Mouse (Mus musculus): ENCODE data around the gene Sema3g. TPM values are rescaled to one million over a fixed set of nuclear protein-coding genes. Genes with fewer than 3 reads are reported as not detected.

Gene Sema3g
- 0.51 and 0.54 TPM in 2 replicates for polyA plus RNA-seq (2014; fragmentation: Nextera tagmentation; extraction: Ambion mirVana)

DNA sequence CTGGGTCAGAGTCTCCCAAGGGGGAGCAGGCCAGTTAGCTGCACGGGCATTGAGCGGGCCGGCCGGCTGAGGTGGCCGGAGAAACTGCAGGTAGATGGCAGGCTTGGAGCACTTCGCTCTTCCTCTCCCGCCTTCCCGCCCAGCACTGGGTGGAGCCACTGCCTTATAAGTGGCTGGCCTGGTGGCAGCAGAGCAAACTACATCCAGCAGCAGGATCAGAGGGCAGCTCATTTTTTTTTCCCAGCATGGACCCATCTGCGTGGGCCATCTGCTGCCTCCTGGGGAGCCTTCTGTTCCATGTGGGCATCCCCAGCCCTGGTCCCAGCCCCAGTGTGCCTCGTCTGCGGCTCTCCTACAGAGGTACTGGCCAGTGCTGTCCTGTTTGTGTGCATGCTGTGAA is at the start of gene Sema3g:
Sema3g (plus strand) TSS at position 195 of the 400 bp plus-strand sequence.
- Histone ChIP-seq H3K4me2 (ENCODE audit: low read depth, low read length) (peak within 1 kb of the TSS; percentile 38; the same call in 1 of the 2 replicates), H3K4me3 (ENCODE audit: low read depth, low read length) (0 out of 2 replicates have a peak within 1 kb of the TSS, but pooled peaks have one; percentile 3)
- peak; percentile 75 for ATAC-seq (ENCODE audit: low read depth)

DNA sequence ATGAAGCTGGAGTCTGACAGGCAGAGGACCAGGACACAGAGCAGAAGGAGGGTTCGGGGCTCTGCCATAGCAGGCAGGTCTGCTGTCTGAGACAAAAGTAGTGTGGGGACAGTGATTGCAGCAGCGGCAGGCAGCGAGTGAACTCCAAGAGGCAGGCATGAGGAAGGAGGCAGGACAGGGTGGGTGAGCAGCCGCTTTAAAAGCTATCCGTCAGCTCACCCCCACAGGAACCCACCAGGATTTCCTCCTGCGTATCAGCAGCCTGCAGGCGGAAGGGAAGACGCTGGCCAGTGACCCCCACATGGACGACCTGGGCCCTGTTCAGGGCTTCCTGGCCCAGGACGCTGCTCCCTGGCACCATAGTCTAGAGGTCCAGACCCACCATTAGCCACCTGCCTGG is 49.2 kb upstream of the Sema3g start, which contains the start of gene Stab1:
Stab1 (minus strand) TSS at position 217 of the 400 bp plus-strand sequence.
- no peak for ATAC-seq (ENCODE audit: low read depth)
- 41% methylated on average over 10 of the region's 10 CpGs for WGBS

More for the DNA sequence above, at the start of gene Sema3g:
- Histone ChIP-seq H3K9me3 (ENCODE audit: control insufficient read depth, low read length) (no peaks in the 10 kb centered on the region), H3K27me3 (replicated peaks; ENCODE audit: control insufficient read depth, insufficient read depth, low read length) (no peaks in the 10 kb centered on the region), H3K9ac (ENCODE audit: low read depth, low read length) (peak within 1 kb of the TSS; percentile 45), H3K36me3 (ENCODE audit: control insufficient read depth, insufficient read depth, low read length) (no peaks in the 10 kb centered on the region), H3K27ac (replicated peaks; ENCODE audit: low read depth, low read length) (0 out of 2 replicates have a peak within 1 kb of the TSS, but pooled peaks have one; percentile 21), H3K4me1 (ENCODE audit: control insufficient read depth, insufficient read depth, low read length) (peaks cover 10% of the 10 kb centered on the region; the same call in 1 of the 2 replicates)
- DNase-seq (ENCODE audit: low spot score): peak; percentile 68
- 12% methylated on average over 11 of the region's 11 CpGs for WGBS

DNA sequence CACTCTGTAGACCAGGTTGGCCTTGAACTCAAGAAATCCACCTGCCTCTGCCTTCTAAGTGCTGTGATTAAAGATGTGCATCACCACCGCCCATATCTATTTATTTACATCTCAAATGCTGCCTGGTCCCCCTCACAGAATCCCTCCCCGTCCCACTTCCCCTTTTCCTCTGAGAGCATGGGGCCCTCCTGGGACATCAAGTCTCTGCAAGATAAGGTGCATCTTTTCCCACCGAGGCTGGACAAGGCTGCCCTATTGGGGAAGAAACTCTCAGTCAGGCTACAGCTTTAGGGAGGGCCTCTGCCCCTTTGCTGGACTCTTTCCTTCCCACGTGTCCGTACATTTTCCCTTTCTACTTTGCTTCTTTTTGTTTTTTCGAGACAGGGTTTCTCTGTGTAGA is 48.2 kb upstream of the Sema3g start:
- no peak overlapping the region for H3K9ac ChIP-seq (ENCODE audit: low read depth, low read length)
- H3K4me2 ChIP-seq (ENCODE audit: low read depth, low read length): no peak overlapping the region
- DNase-seq (ENCODE audit: low spot score) (no peak), ATAC-seq (ENCODE audit: low read depth) (no peak)
- no peaks in the 10 kb centered on the region for H3K27me3 ChIP-seq (replicated peaks; ENCODE audit: control insufficient read depth, insufficient read depth, low read length)
- H3K27ac ChIP-seq (replicated peaks; ENCODE audit: low read depth, low read length): no peak overlapping the region
- no peak overlapping the region for H3K4me3 ChIP-seq (ENCODE audit: low read depth, low read length)
- H3K4me1 ChIP-seq (ENCODE audit: control insufficient read depth, insufficient read depth, low read length): peaks cover 5% of the 10 kb centered on the region; the same call in 1 of the 2 replicates
- H3K36me3 ChIP-seq (ENCODE audit: control insufficient read depth, insufficient read depth, low read length): peaks cover 50% of the 10 kb centered on the region
- no peaks in the 10 kb centered on the region for H3K9me3 ChIP-seq (ENCODE audit: control insufficient read depth, low read length)
- WGBS: 83% methylated on average over 6 of the region's 6 CpGs

More for the DNA sequence above, 49.2 kb upstream of the Sema3g start, which contains the start of gene Stab1:
- Histone ChIP-seq H3K4me2 (ENCODE audit: low read depth, low read length) (peak within 1 kb of the TSS; percentile 23; the same call in 1 of the 2 replicates), H3K4me1 (ENCODE audit: control insufficient read depth, insufficient read depth, low read length) (peaks cover 5% of the 10 kb centered on the region; the same call in 1 of the 2 replicates), H3K27me3 (replicated peaks; ENCODE audit: control insufficient read depth, insufficient read depth, low read length) (no peaks in the 10 kb centered on the region), H3K9me3 (ENCODE audit: control insufficient read depth, low read length) (no peaks in the 10 kb centered on the region), H3K27ac (replicated peaks; ENCODE audit: low read depth, low read length) (peak within 1 kb of the TSS; percentile 11; the same call in 1 of the 2 replicates), H3K36me3 (ENCODE audit: control insufficient read depth, insufficient read depth, low read length) (peaks cover 39% of the 10 kb centered on the region), H3K4me3 (ENCODE audit: low read depth, low read length) (peak within 1 kb of the TSS; percentile 10), H3K9ac (ENCODE audit: low read depth, low read length) (peak within 1 kb of the TSS; percentile 26; the same call in 1 of the 2 replicates)
- DNase-seq (ENCODE audit: low spot score): no peak

- Histone ChIP-seq H3K4me1 (ENCODE audit: control insufficient read depth, insufficient read depth, low read length) (peaks cover 5% of the 10 kb centered on the region; the same call in 1 of the 2 replicates), H3K9ac (ENCODE audit: low read depth, low read length) (no peak overlapping the region), H3K36me3 (ENCODE audit: control insufficient read depth, insufficient read depth, low read length) (peaks cover 64% of the 10 kb centered on the region), H3K9me3 (ENCODE audit: control insufficient read depth, low read length) (no peaks in the 10 kb centered on the region), H3K4me2 (ENCODE audit: low read depth, low read length) (no peak overlapping the region), H3K4me3 (ENCODE audit: low read depth, low read length) (no peak overlapping the region), H3K27me3 (replicated peaks; ENCODE audit: control insufficient read depth, insufficient read depth, low read length) (no peaks in the 10 kb centered on the region), H3K27ac (replicated peaks; ENCODE audit: low read depth, low read length) (no peak overlapping the region)
- no peak for DNase-seq (ENCODE audit: low spot score)
- ATAC-seq (ENCODE audit: low read depth): no peak
- 86% methylated on average over 13 of the region's 13 CpGs for WGBS
These were observed 46.7 kb upstream of the Sema3g start for GRCm38 (mm10) chr14:31170963-31171362.

DNA sequence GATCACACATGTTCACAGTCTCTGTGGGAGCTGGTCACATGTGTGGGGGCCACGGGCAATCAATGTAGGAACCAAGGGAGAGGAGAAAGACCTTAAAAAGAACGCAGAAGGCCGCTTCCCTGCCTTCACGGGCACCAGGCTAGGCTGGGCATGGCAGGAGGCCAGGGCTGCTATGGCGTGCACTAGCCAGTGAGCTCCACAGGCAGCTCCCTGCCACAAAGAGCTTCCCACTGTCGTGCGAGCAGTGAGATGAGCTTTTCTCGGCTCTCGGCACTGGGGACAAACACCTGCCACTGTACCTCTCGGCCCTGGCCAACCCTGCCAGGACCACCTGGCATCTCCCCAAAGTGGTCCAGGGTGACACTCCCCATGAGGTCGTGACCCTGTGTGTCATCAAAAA is 46.3 kb upstream of the Sema3g start:
- H3K9ac ChIP-seq (ENCODE audit: low read depth, low read length): no peak overlapping the region
- H3K4me3 ChIP-seq (ENCODE audit: low read depth, low read length): no peak overlapping the region
- peaks cover 3% of the 10 kb centered on the region; the same call in 1 of the 2 replicates for H3K4me1 ChIP-seq (ENCODE audit: control insufficient read depth, insufficient read depth, low read length)
- H3K27ac ChIP-seq (replicated peaks; ENCODE audit: low read depth, low read length): no peak overlapping the region
- no peak for ATAC-seq (ENCODE audit: low read depth)
- H3K27me3 ChIP-seq (replicated peaks; ENCODE audit: control insufficient read depth, insufficient read depth, low read length): no peaks in the 10 kb centered on the region
- H3K9me3 ChIP-seq (ENCODE audit: control insufficient read depth, low read length): no peaks in the 10 kb centered on the region
- peaks cover 68% of the 10 kb centered on the region for H3K36me3 ChIP-seq (ENCODE audit: control insufficient read depth, insufficient read depth, low read length)
- no peak for DNase-seq (ENCODE audit: low spot score)
- H3K4me2 ChIP-seq (ENCODE audit: low read depth, low read length): no peak overlapping the region
- whole genome bisulfite sequencing: 87% methylated on average over 11 of the region's 11 CpGs

- ATAC-seq (ENCODE audit: low read depth): no peak
- Histone ChIP-seq H3K27me3 (replicated peaks; ENCODE audit: control insufficient read depth, insufficient read depth, low read length) (no peaks in the 10 kb centered on the region), H3K9me3 (ENCODE audit: control insufficient read depth, low read length) (no peaks in the 10 kb centered on the region), H3K27ac (replicated peaks; ENCODE audit: low read depth, low read length) (no peak overlapping the region), H3K4me1 (ENCODE audit: control insufficient read depth, insufficient read depth, low read length) (no peaks in the 10 kb centered on the region), H3K4me2 (ENCODE audit: low read depth, low read length) (no peak overlapping the region), H3K4me3 (ENCODE audit: low read depth, low read length) (no peak overlapping the region), H3K36me3 (ENCODE audit: control insufficient read depth, insufficient read depth, low read length) (peaks cover 73% of the 10 kb centered on the region), H3K9ac (ENCODE audit: low read depth, low read length) (no peak overlapping the region)
- WGBS: 94% methylated on average over 15 of the region's 15 CpGs
- no peak for DNase-seq (ENCODE audit: low spot score)
These were observed 45.8 kb upstream of the Sema3g start for GRCm38 (mm10) chr14:31171821-31172220.

- H3K36me3 ChIP-seq (ENCODE audit: control insufficient read depth, insufficient read depth, low read length): peaks cover 84% of the 10 kb centered on the region
- 81% methylated on average over 18 of the region's 18 CpGs for WGBS
- no peaks in the 10 kb centered on the region for H3K4me1 ChIP-seq (ENCODE audit: control insufficient read depth, insufficient read depth, low read length)
- no peak overlapping the region for H3K27ac ChIP-seq (replicated peaks; ENCODE audit: low read depth, low read length)
- H3K4me3 ChIP-seq (ENCODE audit: low read depth, low read length): no peak overlapping the region
- H3K27me3 ChIP-seq (replicated peaks; ENCODE audit: control insufficient read depth, insufficient read depth, low read length): no peaks in the 10 kb centered on the region
- no peak overlapping the region for H3K9ac ChIP-seq (ENCODE audit: low read depth, low read length)
- H3K4me2 ChIP-seq (ENCODE audit: low read depth, low read length): no peak overlapping the region
- no peaks in the 10 kb centered on the region for H3K9me3 ChIP-seq (ENCODE audit: control insufficient read depth, low read length)
- DNase-seq (ENCODE audit: low spot score): no peak
- ATAC-seq (ENCODE audit: low read depth): no peak
These were observed 44.7 kb upstream of the Sema3g start for GRCm38 (mm10) chr14:31172781-31173455.

DNA sequence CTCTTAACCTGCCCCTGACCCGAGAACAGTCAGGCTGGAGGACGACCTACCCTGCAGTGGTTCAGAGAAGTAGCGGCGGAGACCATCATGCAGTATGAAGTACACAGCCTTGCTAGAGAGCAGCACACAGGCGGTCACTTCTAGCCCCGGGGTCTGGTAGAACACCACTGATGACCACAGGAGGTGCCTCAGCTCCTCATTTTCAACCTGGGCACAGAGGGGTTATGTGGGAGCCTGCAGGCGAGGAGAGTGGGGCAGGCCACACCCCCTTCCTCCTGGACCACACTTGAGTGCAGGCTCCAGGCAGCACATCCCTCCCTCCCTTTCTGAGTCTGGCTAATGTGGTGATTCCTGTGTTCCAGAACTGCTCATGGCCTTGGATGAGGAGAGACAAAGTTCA is 44.1 kb upstream of the Sema3g start:
- H3K4me2 ChIP-seq (ENCODE audit: low read depth, low read length): no peak overlapping the region
- H3K27me3 ChIP-seq (replicated peaks; ENCODE audit: control insufficient read depth, insufficient read depth, low read length): no peaks in the 10 kb centered on the region
- DNase-seq (ENCODE audit: low spot score): no peak
- no peak for ATAC-seq (ENCODE audit: low read depth)
- no peak overlapping the region for H3K27ac ChIP-seq (replicated peaks; ENCODE audit: low read depth, low read length)
- H3K4me1 ChIP-seq (ENCODE audit: control insufficient read depth, insufficient read depth, low read length): no peaks in the 10 kb centered on the region
- WGBS: 86% methylated on average over 6 of the region's 7 CpGs
- H3K9ac ChIP-seq (ENCODE audit: low read depth, low read length): no peak overlapping the region
- H3K4me3 ChIP-seq (ENCODE audit: low read depth, low read length): no peak overlapping the region
- H3K9me3 ChIP-seq (ENCODE audit: control insufficient read depth, low read length): no peaks in the 10 kb centered on the region
- peaks cover 88% of the 10 kb centered on the region for H3K36me3 ChIP-seq (ENCODE audit: control insufficient read depth, insufficient read depth, low read length)
